Mouse (Mus musculus): ENCODE results near the gene Nox4.
"Not testable (repeated sequence)": the region's sequence is repeated elsewhere in the genome, so short reads cannot be mapped to it uniquely, and the experiment has no call there.

The Nox4 gene

GRCm38 (mm10) chr7:87371316-87371715 lies 125.4 kb downstream of the Nox4 start:
- DNase-seq (ENCODE audit: low spot score): no peak

- DNase-seq (ENCODE audit: low spot score): no peak
These were observed 128.4 kb downstream of the Nox4 start for GRCm38 (mm10) chr7:87374322-87374721.

GRCm38 (mm10) chr7:87374935-87375334 lies 129.0 kb downstream of the Nox4 start:
- DNase-seq (ENCODE audit: low spot score): no peak

- no peak for DNase-seq (ENCODE audit: low spot score)
These were observed 151.1 kb downstream of the Nox4 start for GRCm38 (mm10) chr7:87397023-87397422.

GRCm38 (mm10) chr7:87411373-87411772 lies 165.5 kb downstream of the Nox4 start:
- DNase-seq (ENCODE audit: low spot score): not testable (repeated sequence)

- DNase-seq (ENCODE audit: low spot score): no peak
These were observed 167.4 kb downstream of the Nox4 start for GRCm38 (mm10) chr7:87413271-87413670.

Data from T-cell, adult 2 months (primary cell).